Comparison of ENCODE assay signal across 10 mouse cellular contexts in genomic region chr16:11670971-11671310, GRCm38 (mm10).
DNase-seq lines count a peak whose midpoint lies in the region; ATAC-seq and TF ChIP-seq lines count a peak whose summit lies in the region.
"Had no signal": no experiment of that assay in that cellular context is flagged by ENCODE, and none has a peak within 500 bp of the region (broad histone marks: within the 10 kb centered on the region; RNA-seq: fewer than 3 reads in every experiment).

No protein-coding gene starts in this region.

- H3K9ac ChIP-seq in heart, embryonic 13.5 days = no peak overlapping the region
- no peak overlapping the region for H3K9ac ChIP-seq in midbrain, postnatal 0 days (replicated peaks; ENCODE audit: low read length, poor library complexity, severe bottlenecking)
- no peak overlapping the region for H3K9ac ChIP-seq in intestine, embryonic 16.5 days (ENCODE audit: low read depth, low read length)
- H3K9ac ChIP-seq: embryonic facial prominence, embryonic 13.5 days; liver, embryonic 13.5 days had no signal

- H3K27me3 ChIP-seq in cerebellum, adult 2 months (ENCODE audit: control insufficient read depth, insufficient read depth, low read length) = no peaks in the 10 kb centered on the region
- no peaks in the 10 kb centered on the region for H3K27me3 ChIP-seq in heart, embryonic 13.5 days (replicated peaks)
- H3K27me3 ChIP-seq in midbrain, postnatal 0 days (ENCODE audit: insufficient read depth, low read length) = no peaks in the 10 kb centered on the region
- no peaks in the 10 kb centered on the region for H3K27me3 ChIP-seq in intestine, embryonic 16.5 days (replicated peaks; ENCODE audit: control insufficient read depth, insufficient read depth, low read length)
- H3K27me3 ChIP-seq: embryonic facial prominence, embryonic 13.5 days; liver, embryonic 13.5 days had no signal

- 15% methylated on average over 6 of the region's 6 CpGs for WGBS in cerebellum, adult 2 months
- whole genome bisulfite sequencing in heart, embryonic 13.5 days = 26% methylated on average over 6 of the region's 6 CpGs
- 58% methylated on average over 6 of the region's 6 CpGs for WGBS in midbrain, postnatal 0 days
- WGBS in intestine, embryonic 16.5 days = 71% methylated on average over 6 of the region's 6 CpGs

- peaks cover 7% of the 10 kb centered on the region; the same call in 1 of the 2 replicates for H3K4me1 ChIP-seq in cerebellum, adult 2 months (ENCODE audit: control insufficient read depth, insufficient read depth, low read length)
- peaks cover 9% of the 10 kb centered on the region for H3K4me1 ChIP-seq in heart, embryonic 13.5 days
- H3K4me1 ChIP-seq in midbrain, postnatal 0 days (ENCODE audit: insufficient read depth, low read length) = no peaks in the 10 kb centered on the region
- no peaks in the 10 kb centered on the region for H3K4me1 ChIP-seq in intestine, embryonic 16.5 days (ENCODE audit: control insufficient read depth, insufficient read depth, low read length)
- H3K4me1 ChIP-seq: embryonic facial prominence, embryonic 13.5 days; liver, embryonic 13.5 days had no signal

- ATAC-seq in heart, embryonic 13.5 days (ENCODE audit: extremely low read depth, insufficient number of reproducible peaks, low FRiP score, low TSS enrichment) = no peak
- ATAC-seq in midbrain, postnatal 0 days (ENCODE audit: low FRiP score) = no peak
- ATAC-seq in intestine, embryonic 16.5 days = no peak

- no peak for TF ChIP-seq POLR2A in cerebellum, adult 2 months (IDR thresholded peaks at IDR 0.05; ENCODE audit: borderline replicate concordance, insufficient read depth, low read length)

- H3K9me3 ChIP-seq in heart, embryonic 13.5 days = no peaks in the 10 kb centered on the region
- H3K9me3 ChIP-seq in midbrain, postnatal 0 days (ENCODE audit: low read length) = no peaks in the 10 kb centered on the region
- no peaks in the 10 kb centered on the region for H3K9me3 ChIP-seq in intestine, embryonic 16.5 days (ENCODE audit: control insufficient read depth, low read length)
- H3K9me3 ChIP-seq: embryonic facial prominence, embryonic 13.5 days; G1E; liver, embryonic 13.5 days had no signal

- no peak overlapping the region for H3K4me3 ChIP-seq in layer of hippocampus, adult 2 months
- H3K4me3 ChIP-seq in cerebellum, adult 2 months (replicated peaks; ENCODE audit: insufficient read depth, low read depth, low read length) = no peak overlapping the region
- no peak overlapping the region for H3K4me3 ChIP-seq in heart, embryonic 13.5 days
- no peak overlapping the region for H3K4me3 ChIP-seq in midbrain, postnatal 0 days (ENCODE audit: low read depth, low read length)
- no peak overlapping the region for H3K4me3 ChIP-seq in intestine, embryonic 16.5 days (ENCODE audit: low read length)
- H3K4me3 ChIP-seq: embryonic facial prominence, embryonic 13.5 days; liver, embryonic 13.5 days had no signal

- TF ChIP-seq CTCF in layer of hippocampus, adult 2 months (conservative IDR thresholded peaks at IDR 0.05) = no peak
- TF ChIP-seq CTCF in cerebellum, adult 2 months (IDR thresholded peaks at IDR 0.05; ENCODE audit: borderline replicate concordance, insufficient read depth, low read depth, low read length) = no peak
- no peak for TF ChIP-seq CTCF in midbrain, postnatal 0 days (IDR thresholded peaks at IDR 0.05)

- no peak overlapping the region for H3K4me2 ChIP-seq in heart, embryonic 13.5 days
- no peak overlapping the region for H3K4me2 ChIP-seq in midbrain, postnatal 0 days (ENCODE audit: low read depth, low read length, poor library complexity, severe bottlenecking)
- H3K4me2 ChIP-seq in intestine, embryonic 16.5 days (ENCODE audit: low read depth, low read length) = no peak overlapping the region
- H3K4me2 ChIP-seq: embryonic facial prominence, embryonic 13.5 days; liver, embryonic 13.5 days had no signal

- peak overlapping the region; percentile 56 for H3K27ac ChIP-seq in layer of hippocampus, adult 2 months
- H3K27ac ChIP-seq in cerebellum, adult 2 months (ENCODE audit: insufficient read depth, low read length) = no peak overlapping the region
- H3K27ac ChIP-seq in heart, embryonic 13.5 days (replicated peaks) = peak overlapping the region; percentile 29
- H3K27ac ChIP-seq in midbrain, postnatal 0 days (ENCODE audit: low read depth, low read length) = peak overlapping the region; percentile 57
- H3K27ac ChIP-seq in intestine, embryonic 16.5 days (ENCODE audit: low read length) = no peak overlapping the region
- H3K27ac ChIP-seq: embryonic facial prominence, embryonic 13.5 days; liver, embryonic 13.5 days had no signal

- H3K36me3 ChIP-seq in heart, embryonic 13.5 days = no peaks in the 10 kb centered on the region
- H3K36me3 ChIP-seq in midbrain, postnatal 0 days (ENCODE audit: insufficient read depth, low read length) = no peaks in the 10 kb centered on the region
- H3K36me3 ChIP-seq in intestine, embryonic 16.5 days (ENCODE audit: control insufficient read depth, insufficient read depth, low read length) = no peaks in the 10 kb centered on the region
- H3K36me3 ChIP-seq: embryonic facial prominence, embryonic 13.5 days; G1E; liver, embryonic 13.5 days had no signal

- no peak for DNase-seq in layer of hippocampus, adult 2 months (ENCODE audit: low spot score in 2 of 2)
- no peak for DNase-seq in layer of hippocampus, postnatal 10 days (ENCODE audit: low spot score in 2 of 2)
- DNase-seq in cerebellum, adult 2 months = peak; percentile 62 to 68
- peak; percentile 69 for DNase-seq in midbrain, postnatal 0 days (ENCODE audit: low spot score)
- DNase-seq in liver = no peak
- DNase-seq: liver, embryonic 13.5 days had no signal

Comparison
In these comparisons a context has a peak if more than half of its experiments do, and no peak if none do; other contexts are left out.
1. DNase-seq: peak in cerebellum, adult 2 months (2 of 2) and midbrain, postnatal 0 days (single experiment); none in layer of hippocampus, adult 2 months (0 of 2), layer of hippocampus, postnatal 10 days (0 of 2) and liver (single experiment).
2. H3K27ac ChIP-seq: peak in layer of hippocampus, adult 2 months (single experiment), heart, embryonic 13.5 days (single experiment) and midbrain, postnatal 0 days (single experiment); none in cerebellum, adult 2 months (single experiment) and intestine, embryonic 16.5 days (single experiment).